Mouse (Mus musculus) c-Kit-positive CD71-positive TER-119-positive erythroid progenitor cells, embryonic 14.5 days (primary cell): Measurements from ENCODE around the gene Igsf9.

Experiments
- DNase-seq: peaks from one replicate; pipeline ENCODE4 v3.0.0-alpha.2; 2013; ENCODE audit warnings: low spot score

Gene Igsf9

GRCm38 (mm10) chr1:172468301-172468877, 13.2 kb upstream of the Igsf9 start:
- no peak for DNase-seq

- no peak for DNase-seq
These were observed 12.2 kb upstream of the Igsf9 start for GRCm38 (mm10) chr1:172469373-172469772.

- DNase-seq: no peak
These were observed 11.7 kb upstream of the Igsf9 start for GRCm38 (mm10) chr1:172469810-172470448.

GRCm38 (mm10) chr1:172472909-172473308, 8.7 kb upstream of the Igsf9 start:
- DNase-seq: no peak

GRCm38 (mm10) chr1:172474196-172474595, 7.4 kb upstream of the Igsf9 start:
- no peak for DNase-seq

GRCm38 (mm10) chr1:172475054-172475741, 6.4 kb upstream of the Igsf9 start, which contains the start of gene Slamf9:
TSS of gene Slamf9 (plus strand) at chr1:172475358.
- no peak for DNase-seq

- DNase-seq: no peak
These were observed 3.6 kb upstream of the Igsf9 start for GRCm38 (mm10) chr1:172478020-172478419.

GRCm38 (mm10) chr1:172480376-172480775, 1.2 kb upstream of the Igsf9 start:
- DNase-seq: no peak

- no peak for DNase-seq
These were observed 477 bp upstream of the Igsf9 start for GRCm38 (mm10) chr1:172481111-172481510.

GRCm38 (mm10) chr1:172482518-172483360, 1.2 kb downstream of the Igsf9 start:
- DNase-seq: no peak

GRCm38 (mm10) chr1:172483361-172483660, 1.7 kb downstream of the Igsf9 start:
- DNase-seq: no peak

GRCm38 (mm10) chr1:172484236-172484635, 2.6 kb downstream of the Igsf9 start:
- no peak for DNase-seq

GRCm38 (mm10) chr1:172484671-172485070, 3.1 kb downstream of the Igsf9 start:
- no peak for DNase-seq

GRCm38 (mm10) chr1:172485821-172486220, 4.2 kb downstream of the Igsf9 start:
- DNase-seq: no peak

- no peak for DNase-seq
These were observed 4.6 kb downstream of the Igsf9 start for GRCm38 (mm10) chr1:172486236-172486635.

GRCm38 (mm10) chr1:172486651-172487050, 5.1 kb downstream of the Igsf9 start:
- no peak for DNase-seq

- DNase-seq: no peak
These were observed 6.3 kb downstream of the Igsf9 start for GRCm38 (mm10) chr1:172487859-172488258.

GRCm38 (mm10) chr1:172488831-172489230, 7.2 kb downstream of the Igsf9 start:
- DNase-seq: no peak

GRCm38 (mm10) chr1:172489585-172490250, 8.1 kb downstream of the Igsf9 start:
- no peak for DNase-seq

GRCm38 (mm10) chr1:172490261-172490661, 8.7 kb downstream of the Igsf9 start:
- no peak for DNase-seq

GRCm38 (mm10) chr1:172492047-172492446, 10.5 kb downstream of the Igsf9 start:
- no peak for DNase-seq

- no peak for DNase-seq
These were observed 11.9 kb downstream of the Igsf9 start for GRCm38 (mm10) chr1:172493516-172493915.
